Mouse (Mus musculus) forebrain, embryonic 12.5 days (tissue): ENCODE measurements around the gene Nlgn1. TPM values are rescaled to one million over a fixed set of nuclear protein-coding genes. Genes with fewer than 3 reads are reported as not detected.

Experiments
- ATAC-seq: fragments of 200-750 bp; cut with Nextera tagmentation; 2 replicates; pipeline ENCODE4 v1.8.0; 2017; ENCODE audit warnings: moderate TSS enrichment; ENCODE audit not compliant: low FRiP score
- H3K27ac ChIP-seq: fragments of 300-500 bp; sonication (generic); 2 replicates; pipeline ENCODE4 v1.5.1; 2016; ENCODE audit warnings: mild to moderate bottlenecking
- H3K27me3 ChIP-seq: fragments of 300-500 bp; sonication (generic); 2 replicates; pipeline ENCODE4 v1.6.1; 2016; ENCODE audit warnings: mild to moderate bottlenecking
- H3K36me3 ChIP-seq: fragments of 300-500 bp; sonication (generic); replicated peaks from 2 replicates; pipeline ENCODE4 v1.6.1; 2016; ENCODE audit warnings: mild to moderate bottlenecking
- H3K4me1 ChIP-seq: fragments of 300-500 bp; sonication (generic); 2 replicates; pipeline ENCODE4 v1.6.1; 2016
- H3K4me2 ChIP-seq: fragments of 300-500 bp; sonication (generic); 2 replicates; pipeline ENCODE4 v1.6.1; 2016; ENCODE audit warnings: mild to moderate bottlenecking, moderate library complexity
- H3K4me3 ChIP-seq: fragments of 300-500 bp; sonication (generic); replicated peaks from 2 replicates; pipeline ENCODE4 v1.5.1; 2016; ENCODE audit warnings: mild to moderate bottlenecking
- H3K9ac ChIP-seq: fragments of 300-500 bp; sonication (generic); 2 replicates; pipeline ENCODE4 v1.6.1; 2016; ENCODE audit warnings: mild to moderate bottlenecking
- H3K9me3 ChIP-seq: fragments of 300-500 bp; sonication (generic); 2 replicates; pipeline ENCODE4 v1.6.1; 2016
- WGBS: fragments of 180-500 bp; shearing (Covaris S2); methylation state at CpG from one replicate; pipeline ENCODE4 v1.1.7; 2016; 5-methylcytosine and 5-hydroxymethylcytosine counted together
- polyA plus RNA-seq: library from polyadenylated mRNA; unstranded; fragments of >200 nt; fragmentation: Nextera tagmentation; extraction: Ambion mirVana; gene quantifications from 2 replicates; pipeline ENCODE4 v1.2.1, GENCODE M21; 2016

The Nlgn1 gene
- polyA plus RNA-seq, 1 experiment from 2014 or later = 9.9 TPM

DNA sequence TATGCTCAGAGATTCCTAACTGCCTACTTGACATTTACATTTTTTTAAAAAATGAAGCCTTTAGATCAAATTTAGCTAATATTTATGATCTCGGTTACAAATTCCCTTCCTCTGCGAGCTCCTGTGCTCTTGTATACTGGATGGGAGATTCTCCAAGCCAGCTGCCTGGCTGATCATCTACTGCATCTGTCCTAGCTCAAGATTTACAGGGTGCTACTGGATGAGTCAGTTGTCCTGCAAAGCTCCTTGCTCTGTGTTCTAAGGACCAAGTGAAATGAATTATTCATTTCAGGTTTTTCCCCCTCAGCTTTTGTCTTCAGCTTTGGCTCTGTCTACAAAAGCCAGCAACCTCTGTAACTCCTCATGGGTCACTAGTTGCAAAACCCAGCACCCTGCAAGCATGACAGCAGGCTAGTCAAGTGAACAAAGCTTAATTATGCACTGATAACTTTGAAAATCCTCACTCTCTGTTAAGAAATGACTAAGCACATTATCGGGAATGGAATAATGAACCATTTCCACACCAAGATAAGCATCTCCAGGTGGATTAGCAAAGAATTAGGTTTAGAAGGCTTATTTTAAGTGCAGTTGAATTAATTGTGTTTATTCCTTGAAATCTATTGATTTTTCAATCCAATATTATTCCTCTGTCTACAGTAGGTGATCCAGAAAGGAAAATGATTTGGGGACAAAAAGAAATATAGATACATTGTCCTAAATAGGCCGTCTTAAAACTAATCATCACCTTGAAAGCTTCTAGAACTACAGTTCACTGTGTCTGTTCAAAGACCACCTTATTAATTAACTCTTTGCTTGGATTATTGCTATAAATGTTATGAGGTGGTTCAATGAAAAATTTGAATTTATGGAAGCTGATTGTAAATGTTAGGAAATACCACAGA lies 61.1 kb downstream of the Nlgn1 start:
- Histone ChIP-seq H3K27ac (no peak overlapping the region), H3K27me3 (no peaks in the 10 kb centered on the region), H3K4me3 (no peak overlapping the region), H3K36me3 (no peaks in the 10 kb centered on the region), H3K9ac (no peak overlapping the region), H3K4me1 (peaks cover 5% of the 10 kb centered on the region), H3K9me3 (no peaks in the 10 kb centered on the region), H3K4me2 (no peak overlapping the region)
- WGBS = 32% methylated on average over 4 of the region's 4 CpGs
- peak; percentile 61 for ATAC-seq

DNA sequence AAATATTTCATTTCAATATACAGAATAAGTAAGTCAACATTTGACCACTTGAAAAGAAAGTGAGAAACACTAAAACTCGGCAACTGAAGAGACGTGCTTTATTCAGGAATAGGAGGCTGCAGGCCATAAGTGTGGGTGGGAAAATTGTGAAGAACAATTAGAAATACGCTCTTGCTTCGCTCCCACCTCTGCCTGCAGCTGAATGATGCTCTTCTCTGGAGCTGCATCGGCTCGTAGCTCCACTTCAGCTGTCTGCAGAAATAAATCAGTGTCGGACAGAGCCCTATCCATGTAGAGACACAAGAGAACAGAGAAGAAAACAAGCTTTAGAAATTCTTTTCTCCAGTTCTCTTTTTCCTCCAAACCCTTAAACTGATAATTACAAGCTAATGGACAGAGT lies 85.7 kb downstream of the Nlgn1 start:
- H3K27me3 ChIP-seq = no peaks in the 10 kb centered on the region
- H3K36me3 ChIP-seq = no peaks in the 10 kb centered on the region
- H3K9ac ChIP-seq = no peak overlapping the region
- H3K9me3 ChIP-seq = no peaks in the 10 kb centered on the region
- H3K4me3 ChIP-seq = no peak overlapping the region
- H3K4me1 ChIP-seq = peaks cover 7% of the 10 kb centered on the region; the same call in 1 of the 2 replicates
- ATAC-seq = no peak
- no peak overlapping the region for H3K4me2 ChIP-seq
- no peak overlapping the region for H3K27ac ChIP-seq
- WGBS = 81% methylated on average over 7 of the region's 7 CpGs

DNA sequence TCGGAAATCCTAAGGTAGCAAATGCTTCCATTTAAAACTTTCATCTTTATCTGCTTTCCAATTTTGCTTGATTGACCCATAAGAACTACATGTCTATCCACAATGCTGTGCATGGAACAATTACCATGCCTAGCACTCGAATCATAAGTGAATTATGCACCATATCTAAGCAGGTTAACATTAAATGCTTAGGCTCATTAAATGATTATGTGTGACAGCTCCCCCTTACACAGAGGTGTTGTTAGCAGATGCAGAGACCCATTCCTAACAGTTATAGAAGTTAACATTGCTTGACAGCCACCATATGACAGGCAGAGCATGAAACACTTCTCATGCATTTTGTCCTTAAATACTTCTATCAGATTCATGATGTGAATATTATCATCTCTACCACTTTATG lies 89.0 kb downstream of the Nlgn1 start:
- no peaks in the 10 kb centered on the region for H3K27me3 ChIP-seq
- no peaks in the 10 kb centered on the region for H3K36me3 ChIP-seq
- no peak overlapping the region for H3K9ac ChIP-seq
- H3K4me1 ChIP-seq = peaks cover 7% of the 10 kb centered on the region; the same call in 1 of the 2 replicates
- H3K9me3 ChIP-seq = no peaks in the 10 kb centered on the region
- H3K4me3 ChIP-seq = no peak overlapping the region
- H3K4me2 ChIP-seq = no peak overlapping the region
- WGBS = 73% methylated on average over 2 of the region's 2 CpGs
- H3K27ac ChIP-seq = no peak overlapping the region
- no peak for ATAC-seq

DNA sequence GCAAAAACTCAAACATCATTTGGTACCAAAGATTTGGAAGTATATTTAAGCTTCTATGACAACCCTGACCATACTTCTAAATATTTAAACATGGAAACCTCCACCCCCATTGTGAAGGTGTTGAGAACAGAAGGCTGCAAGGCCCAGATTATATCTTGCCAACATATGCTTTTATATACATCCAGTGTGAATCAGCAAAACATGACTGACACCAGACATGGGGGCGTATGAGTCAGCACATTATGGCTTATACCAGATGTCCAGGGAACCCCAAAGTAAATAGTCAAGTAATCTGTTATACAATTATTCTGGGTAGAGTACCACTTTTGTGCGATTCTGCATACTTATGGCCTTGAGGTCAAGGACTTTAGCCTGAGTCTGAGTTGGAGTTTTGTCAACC lies 102.3 kb downstream of the Nlgn1 start:
- H3K27ac ChIP-seq = no peak overlapping the region
- no peak overlapping the region for H3K4me2 ChIP-seq
- H3K4me1 ChIP-seq = no peaks in the 10 kb centered on the region
- no peak for ATAC-seq
- 85% methylated on average over 2 of the region's 2 CpGs for WGBS
- no peak overlapping the region for H3K4me3 ChIP-seq
- no peaks in the 10 kb centered on the region for H3K9me3 ChIP-seq
- H3K27me3 ChIP-seq = no peaks in the 10 kb centered on the region
- H3K36me3 ChIP-seq = no peaks in the 10 kb centered on the region
- no peak overlapping the region for H3K9ac ChIP-seq

DNA sequence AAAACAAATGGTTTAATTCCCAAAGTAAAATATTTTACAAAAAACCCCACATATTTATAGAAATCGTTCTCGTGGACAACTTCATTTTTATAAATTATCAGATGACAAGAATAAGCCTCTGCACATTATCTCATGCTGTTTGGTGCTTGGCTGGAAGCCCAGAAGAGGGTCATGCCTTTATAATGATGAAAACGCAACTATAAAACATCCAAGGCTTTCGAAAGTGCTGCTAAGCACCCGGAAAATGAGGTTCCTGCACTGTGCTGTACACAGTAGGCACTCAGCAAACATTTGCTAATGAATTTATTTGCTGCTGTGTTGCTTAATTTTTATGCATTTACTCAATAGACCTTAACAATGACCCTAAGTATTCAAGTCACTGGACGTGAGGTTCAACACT lies 103.4 kb downstream of the Nlgn1 start:
- Histone ChIP-seq H3K4me1 (no peaks in the 10 kb centered on the region), H3K4me2 (no peak overlapping the region), H3K27ac (no peak overlapping the region), H3K9me3 (no peaks in the 10 kb centered on the region), H3K36me3 (no peaks in the 10 kb centered on the region), H3K4me3 (no peak overlapping the region), H3K9ac (no peak overlapping the region), H3K27me3 (no peaks in the 10 kb centered on the region)
- WGBS = 69% methylated on average over 6 of the region's 6 CpGs
- no peak for ATAC-seq

DNA sequence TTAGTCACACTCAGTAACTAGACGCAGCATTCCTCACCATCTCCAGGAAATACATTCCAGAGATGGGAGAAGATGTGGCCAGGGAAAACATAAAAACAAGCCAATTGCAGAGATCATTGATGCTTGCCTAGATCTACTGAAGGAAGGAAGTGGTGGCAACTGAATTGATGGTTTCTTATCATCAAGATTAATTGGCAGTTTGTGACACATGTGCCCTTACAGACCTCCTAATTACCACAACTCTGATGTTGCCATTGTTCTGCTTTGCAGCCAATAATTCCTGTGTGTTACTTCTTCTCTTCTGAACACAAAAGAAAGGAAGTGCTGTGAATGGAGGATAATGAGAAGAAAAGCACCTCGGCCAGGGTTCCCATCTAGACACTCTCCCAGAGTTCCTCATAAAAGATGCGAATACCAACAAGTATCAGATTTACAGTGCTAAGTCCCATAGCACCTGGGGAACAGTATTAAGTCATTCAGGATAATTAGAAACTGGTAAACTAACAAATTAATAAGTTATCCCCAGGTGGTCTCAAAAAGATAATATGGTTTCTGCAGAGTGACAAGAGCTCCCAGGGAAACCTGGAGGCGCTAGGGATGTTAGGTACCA lies 104.0 kb downstream of the Nlgn1 start:
- H3K9ac ChIP-seq = no peak overlapping the region
- no peak overlapping the region for H3K4me2 ChIP-seq
- H3K36me3 ChIP-seq = no peaks in the 10 kb centered on the region
- H3K27me3 ChIP-seq = no peaks in the 10 kb centered on the region
- no peaks in the 10 kb centered on the region for H3K4me1 ChIP-seq
- no peaks in the 10 kb centered on the region for H3K9me3 ChIP-seq
- no peak overlapping the region for H3K4me3 ChIP-seq
- 44% methylated on average over 4 of the region's 4 CpGs for WGBS
- H3K27ac ChIP-seq = no peak overlapping the region
- ATAC-seq = no peak

DNA sequence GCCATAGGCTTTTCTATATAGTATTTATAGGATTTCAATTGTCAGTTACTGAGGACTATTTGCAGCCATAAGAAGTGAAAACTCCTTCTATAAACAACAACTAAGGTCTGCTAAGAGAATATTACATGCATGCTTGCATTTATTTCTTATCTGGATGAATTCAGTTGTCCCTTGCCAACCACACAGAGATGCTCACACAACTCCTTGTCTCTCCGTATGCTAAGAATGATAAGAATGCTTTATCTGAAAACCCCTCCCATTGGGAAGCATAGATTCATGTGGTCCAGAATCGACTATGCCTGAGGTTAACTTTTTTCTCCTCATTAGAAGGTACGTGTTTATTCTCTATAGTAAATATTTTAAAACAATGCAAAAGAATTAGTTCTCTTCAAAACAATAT lies 108.8 kb downstream of the Nlgn1 start:
- Histone ChIP-seq H3K4me3 (no peak overlapping the region), H3K4me1 (no peaks in the 10 kb centered on the region), H3K9me3 (no peaks in the 10 kb centered on the region), H3K4me2 (no peak overlapping the region), H3K27ac (no peak overlapping the region), H3K27me3 (no peaks in the 10 kb centered on the region), H3K9ac (no peak overlapping the region), H3K36me3 (no peaks in the 10 kb centered on the region)
- no peak for ATAC-seq
- 88% methylated on average over 3 of the region's 3 CpGs for WGBS

DNA sequence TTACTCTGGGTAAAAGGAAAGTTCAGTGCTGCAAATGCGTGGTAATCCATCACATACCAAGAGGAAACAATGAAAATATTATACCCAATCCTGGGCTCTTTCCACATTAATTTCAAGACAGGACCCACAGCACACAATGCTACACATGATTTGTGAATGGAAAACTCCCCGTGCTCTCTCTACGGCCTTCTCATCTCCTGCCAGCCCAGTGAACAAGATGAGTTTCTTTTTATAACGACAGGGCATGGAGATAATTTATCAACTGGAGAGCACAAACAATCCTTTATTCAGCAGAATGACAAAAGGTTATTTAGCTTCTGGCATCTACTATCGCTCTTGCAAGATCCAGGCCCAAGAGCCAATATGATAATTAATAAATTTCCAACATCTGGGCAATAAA lies 116.0 kb downstream of the Nlgn1 start:
- WGBS = 71% methylated on average over 5 of the region's 5 CpGs
- no peaks in the 10 kb centered on the region for H3K36me3 ChIP-seq
- H3K9me3 ChIP-seq = no peaks in the 10 kb centered on the region
- no peak overlapping the region for H3K9ac ChIP-seq
- no peak overlapping the region for H3K4me2 ChIP-seq
- H3K27ac ChIP-seq = no peak overlapping the region
- no peaks in the 10 kb centered on the region for H3K4me1 ChIP-seq
- H3K27me3 ChIP-seq = no peaks in the 10 kb centered on the region
- no peak for ATAC-seq
- H3K4me3 ChIP-seq = no peak overlapping the region

DNA sequence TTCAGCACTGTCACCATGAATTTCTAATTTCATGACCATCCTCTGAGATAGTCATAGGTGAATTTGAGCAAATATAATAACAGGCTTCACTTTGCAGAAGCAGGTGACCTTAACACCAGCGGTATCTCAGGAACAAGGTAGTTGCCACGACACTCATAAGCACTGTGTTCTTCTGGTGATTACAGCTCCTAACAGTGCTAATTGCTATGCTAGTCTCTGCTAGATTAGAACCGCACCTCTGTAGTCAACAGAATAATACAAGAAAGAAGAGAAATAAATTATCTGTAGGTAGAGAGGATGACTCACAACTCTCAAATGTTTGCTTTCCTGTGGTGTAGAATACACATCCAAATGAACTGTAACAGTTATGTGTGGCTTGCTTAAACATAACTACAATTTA lies 129.6 kb downstream of the Nlgn1 start:
- no peak overlapping the region for H3K4me3 ChIP-seq
- H3K27ac ChIP-seq = no peak overlapping the region
- H3K4me1 ChIP-seq = no peaks in the 10 kb centered on the region
- H3K9ac ChIP-seq = no peak overlapping the region
- no peak for ATAC-seq
- WGBS = 87% methylated on average over 3 of the region's 3 CpGs
- no peaks in the 10 kb centered on the region for H3K36me3 ChIP-seq
- H3K4me2 ChIP-seq = no peak overlapping the region
- no peaks in the 10 kb centered on the region for H3K9me3 ChIP-seq
- H3K27me3 ChIP-seq = no peaks in the 10 kb centered on the region

DNA sequence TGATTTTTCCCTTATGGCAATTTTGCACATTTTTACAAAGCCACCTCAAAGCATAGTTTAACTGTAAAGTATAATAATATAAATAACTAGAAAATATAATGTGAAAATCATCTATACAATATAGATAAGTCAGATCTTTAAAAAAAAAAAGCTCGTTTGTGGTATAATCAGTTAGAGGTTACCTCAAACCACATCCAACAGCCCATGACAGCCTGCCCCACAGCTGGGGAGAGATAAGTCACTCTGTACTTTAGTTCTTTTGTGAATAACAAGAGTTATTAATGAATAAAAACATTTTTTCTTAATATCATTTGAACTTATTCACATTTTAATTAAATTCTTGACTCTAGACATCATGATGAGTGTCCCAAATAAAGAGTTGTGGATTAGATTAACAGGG lies 130.8 kb downstream of the Nlgn1 start:
- 68% methylated on average over 1 of the region's 1 CpGs for WGBS
- no peak for ATAC-seq
- no peaks in the 10 kb centered on the region for H3K27me3 ChIP-seq

DNA sequence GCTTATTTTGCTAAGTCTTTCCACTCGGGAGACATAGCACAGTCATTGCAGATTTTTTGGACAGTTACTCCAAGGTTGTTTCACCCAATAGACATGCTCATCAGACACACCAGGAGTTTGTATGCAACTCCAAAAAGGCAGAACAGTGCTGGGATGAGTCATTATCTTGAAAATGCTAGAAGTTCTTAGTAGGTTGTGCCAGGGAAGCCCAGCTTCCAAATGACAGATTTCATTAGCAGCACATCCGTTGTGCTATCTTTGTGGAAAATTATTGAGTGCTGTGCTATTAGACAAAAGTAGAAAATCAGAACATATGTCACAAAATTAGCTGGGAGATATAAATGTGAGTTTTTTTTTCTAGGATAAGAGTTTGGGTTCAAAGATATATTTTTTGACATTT lies 137.3 kb downstream of the Nlgn1 start:
- no peak overlapping the region for H3K27ac ChIP-seq
- H3K36me3 ChIP-seq = no peaks in the 10 kb centered on the region
- H3K4me3 ChIP-seq = no peak overlapping the region
- H3K9ac ChIP-seq = no peak overlapping the region
- no peak for ATAC-seq
- no peak overlapping the region for H3K4me2 ChIP-seq
- no peaks in the 10 kb centered on the region for H3K9me3 ChIP-seq
- 83% methylated on average over 2 of the region's 2 CpGs for whole genome bisulfite sequencing
- H3K4me1 ChIP-seq = no peaks in the 10 kb centered on the region
- no peaks in the 10 kb centered on the region for H3K27me3 ChIP-seq

More for the DNA sequence above, 130.8 kb downstream of the Nlgn1 start:
- H3K4me1 ChIP-seq = no peaks in the 10 kb centered on the region
- H3K27ac ChIP-seq = no peak overlapping the region
- H3K36me3 ChIP-seq = no peaks in the 10 kb centered on the region
- no peak overlapping the region for H3K4me3 ChIP-seq
- H3K9ac ChIP-seq = no peak overlapping the region
- no peak overlapping the region for H3K4me2 ChIP-seq
- H3K9me3 ChIP-seq = no peaks in the 10 kb centered on the region

DNA sequence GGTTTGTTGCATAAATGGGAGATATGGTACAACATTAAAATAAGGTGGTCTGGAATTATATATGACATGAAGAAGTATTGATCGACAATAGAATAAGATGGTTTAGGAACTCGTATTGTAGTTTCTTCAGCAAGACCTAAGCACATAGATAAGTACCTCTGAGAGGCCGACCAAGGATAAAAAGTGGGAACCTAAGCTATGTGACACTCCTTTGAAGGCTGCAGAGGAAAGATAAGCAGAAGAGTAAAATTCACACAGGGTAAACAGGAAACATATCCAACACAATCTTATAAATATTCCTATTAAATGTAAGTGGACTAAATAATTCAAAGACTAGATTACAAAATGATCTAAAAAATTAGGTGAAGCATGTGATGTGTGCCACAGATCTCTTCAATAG lies 151.2 kb downstream of the Nlgn1 start:
- no peaks in the 10 kb centered on the region for H3K27me3 ChIP-seq
- H3K4me3 ChIP-seq = no peak overlapping the region
- WGBS = 91% methylated on average over 3 of the region's 3 CpGs
- no peak for ATAC-seq
- H3K36me3 ChIP-seq = no peaks in the 10 kb centered on the region
- H3K27ac ChIP-seq = no peak overlapping the region
- no peak overlapping the region for H3K4me2 ChIP-seq
- H3K4me1 ChIP-seq = no peaks in the 10 kb centered on the region
- H3K9me3 ChIP-seq = no peaks in the 10 kb centered on the region
- H3K9ac ChIP-seq = no peak overlapping the region

DNA sequence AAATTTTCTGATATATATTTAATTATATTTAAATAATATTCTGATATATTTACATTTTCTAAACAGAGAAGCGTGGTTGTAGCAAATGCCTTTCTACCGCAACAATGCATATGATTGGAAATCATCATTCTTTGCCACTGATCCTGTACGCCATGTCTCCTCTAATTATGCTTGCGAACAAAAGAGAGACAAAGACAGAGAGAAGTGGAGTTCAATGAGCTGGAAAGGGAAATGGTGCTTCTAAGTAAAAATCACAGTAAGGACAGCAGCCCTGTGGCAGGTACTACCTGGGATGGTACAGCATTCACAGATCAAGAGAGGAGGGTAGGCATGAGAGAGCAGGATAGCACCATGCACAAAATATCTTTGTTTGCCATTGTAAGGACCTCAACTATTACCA lies 156.9 kb downstream of the Nlgn1 start:
- no peak overlapping the region for H3K4me2 ChIP-seq
- 73% methylated on average over 4 of the region's 4 CpGs for WGBS
- no peak overlapping the region for H3K27ac ChIP-seq
- ATAC-seq = no peak
- H3K9ac ChIP-seq = no peak overlapping the region
- H3K27me3 ChIP-seq = no peaks in the 10 kb centered on the region
- no peaks in the 10 kb centered on the region for H3K36me3 ChIP-seq
- no peaks in the 10 kb centered on the region for H3K9me3 ChIP-seq
- H3K4me3 ChIP-seq = no peak overlapping the region
- no peaks in the 10 kb centered on the region for H3K4me1 ChIP-seq
